Mouse (Mus musculus): Measurements from ENCODE around the gene Map4.

GRCm38 (mm10) chr9:109898027-109898426 is 33.2 kb upstream of the Map4 start:
- TF ChIP-seq EP300 (IDR thresholded peaks at IDR 0.05; ENCODE audit: low read depth) (no peak), CTCF (IDR thresholded peaks at IDR 0.05; ENCODE audit: low read depth) (no peak)

Measured in liver, embryonic 14.5 days (tissue).